Mouse (Mus musculus) ES-Bruce4 (cell line): ENCODE measurements around the gene Spty2d1.

Experiments used
- EP300 ChIP-seq: IDR thresholded peaks from 2 replicates; pipeline ENCODE4 v1.6.1; 2011; ENCODE audit warnings: low read depth, low read length; ENCODE audit not compliant: insufficient read depth
- POLR2A ChIP-seq: IDR thresholded peaks from one replicate; pipeline ENCODE4 v1.8.1; 2011; ENCODE audit warnings: low read length; ENCODE audit not compliant: insufficient read depth

GRCm38 (mm10) chr7:46975456-46975855 is 32.8 kb downstream of the Spty2d1 start:
- TF ChIP-seq EP300 (no peak), POLR2A (no peak)
